Mouse (Mus musculus) neural tube, embryonic 10.5 days (tissue): ENCODE results near the gene Espn.

ENCODE experiments used
- DNase-seq: peaks from one replicate; pipeline ENCODE4 v3.0.0-alpha.2; 2017; ENCODE audit warnings: low spot score; ENCODE audit errors: extremely low spot score

Gene Espn

GRCm38 (mm10) chr4:152178916-152179705, 26.9 kb upstream of the Espn start:
- DNase-seq = no peak

- no peak for DNase-seq
Measured at GRCm38 (mm10) chr4:152178344-152178864, 26.2 kb upstream of the Espn start.

- peak; percentile 93 for DNase-seq
Measured at GRCm38 (mm10) chr4:152177537-152178343, 25.6 kb upstream of the Espn start, which contains the start of gene Acot7. TSS of gene Acot7 (plus strand) at chr4:152178134.

GRCm38 (mm10) chr4:152177174-152177536, 25.0 kb upstream of the Espn start:
- DNase-seq = no peak

GRCm38 (mm10) chr4:152176638-152177037, 24.5 kb upstream of the Espn start:
- DNase-seq = no peak

- no peak for DNase-seq
Measured at GRCm38 (mm10) chr4:152173956-152174355, 21.8 kb upstream of the Espn start.

GRCm38 (mm10) chr4:152173041-152173440, 20.9 kb upstream of the Espn start:
- peak; percentile 83 for DNase-seq

- DNase-seq = no peak
Measured at GRCm38 (mm10) chr4:152171543-152171942, 19.4 kb upstream of the Espn start.

- DNase-seq = no peak
Measured at GRCm38 (mm10) chr4:152170286-152170685, 18.1 kb upstream of the Espn start.

- no peak for DNase-seq
Measured at GRCm38 (mm10) chr4:152169103-152169502, 16.9 kb upstream of the Espn start.

- no peak for DNase-seq
Measured at GRCm38 (mm10) chr4:152168052-152168451, 15.9 kb upstream of the Espn start.

GRCm38 (mm10) chr4:152165036-152165931, 13.1 kb upstream of the Espn start:
- DNase-seq = peak; percentile 79

- no peak for DNase-seq
Measured at GRCm38 (mm10) chr4:152162748-152163147, 10.6 kb upstream of the Espn start.

- no peak for DNase-seq
Measured at GRCm38 (mm10) chr4:152161601-152162000, 9.4 kb upstream of the Espn start.

GRCm38 (mm10) chr4:152160748-152161147, 8.6 kb upstream of the Espn start:
- DNase-seq = no peak

GRCm38 (mm10) chr4:152159285-152159678, 7.1 kb upstream of the Espn start:
- DNase-seq = no peak

GRCm38 (mm10) chr4:152158585-152159284, 6.6 kb upstream of the Espn start, which contains the start of gene Hes2:
TSS of gene Hes2 (plus strand) at chr4:152158867.
- peak; percentile 53 for DNase-seq

GRCm38 (mm10) chr4:152157779-152158584, 5.8 kb upstream of the Espn start:
- DNase-seq = peak; percentile 60

GRCm38 (mm10) chr4:152155019-152155418, 2.8 kb upstream of the Espn start:
- no peak for DNase-seq

- DNase-seq = peak; percentile 89
Measured at GRCm38 (mm10) chr4:152153771-152154177, 1.6 kb upstream of the Espn start.
